Mouse (Mus musculus) adrenal gland, postnatal 36 days (tissue): Measurements from ENCODE around the gene Dock1. TPM values are rescaled to one million over a fixed set of nuclear protein-coding genes. Genes with fewer than 3 reads are reported as not detected.

Source experiments
- DNase-seq, 2 experiments: peaks; one replicate each; pipeline ENCODE4 v3.0.0; 2021; ENCODE audit warnings: mixed read lengths in 1 of 2
- total RNA-seq, 2 experiments: library from RNA; stranded (reverse); gene quantifications; 2 replicates each; pipeline ENCODE4 v1.2.3; 2021

Gene Dock1
- total RNA-seq, 2 experiments from 2014 or later: 148 to 181 TPM

DNA sequence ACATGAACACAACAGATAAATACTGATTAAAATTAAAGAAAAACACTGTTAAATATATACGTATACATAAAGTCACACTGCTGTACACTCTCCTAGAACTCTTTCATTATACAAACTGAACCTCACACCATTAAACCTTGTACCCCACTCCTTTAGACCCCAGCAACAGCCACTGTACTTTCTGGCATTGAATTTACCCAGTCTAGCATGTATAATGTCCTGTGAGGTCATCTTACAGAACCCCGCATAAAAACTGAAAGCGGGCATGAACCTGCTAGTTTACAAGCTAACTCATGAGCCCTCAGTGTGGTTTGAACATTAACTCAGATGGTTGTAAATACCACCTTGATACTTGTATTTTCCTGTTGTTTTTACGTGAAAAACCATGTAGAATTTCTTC, 489.2 kb downstream of the Dock1 start:
- DNase-seq: no peak

DNA sequence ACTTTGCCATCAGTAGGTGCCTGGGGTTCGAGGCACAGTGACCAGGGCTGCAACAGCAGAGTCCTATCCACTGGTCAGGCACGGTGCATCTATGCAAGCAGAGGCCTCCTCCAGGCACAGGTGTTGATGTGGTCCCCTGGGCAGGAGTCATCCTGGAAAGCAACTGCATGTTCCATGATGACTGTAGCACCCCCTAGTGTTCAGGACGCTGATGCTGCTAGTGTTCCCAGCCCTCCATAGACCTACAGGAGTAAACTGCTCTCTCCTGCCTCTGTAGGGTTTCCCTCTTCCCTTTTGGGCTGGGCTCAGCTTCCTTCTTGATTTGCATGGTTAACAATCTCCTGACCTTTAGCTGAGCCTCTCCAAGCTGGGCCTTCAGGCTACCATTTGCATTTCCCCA, 494.7 kb downstream of the Dock1 start:
- DNase-seq: peak; percentile 50 to 70

DNA sequence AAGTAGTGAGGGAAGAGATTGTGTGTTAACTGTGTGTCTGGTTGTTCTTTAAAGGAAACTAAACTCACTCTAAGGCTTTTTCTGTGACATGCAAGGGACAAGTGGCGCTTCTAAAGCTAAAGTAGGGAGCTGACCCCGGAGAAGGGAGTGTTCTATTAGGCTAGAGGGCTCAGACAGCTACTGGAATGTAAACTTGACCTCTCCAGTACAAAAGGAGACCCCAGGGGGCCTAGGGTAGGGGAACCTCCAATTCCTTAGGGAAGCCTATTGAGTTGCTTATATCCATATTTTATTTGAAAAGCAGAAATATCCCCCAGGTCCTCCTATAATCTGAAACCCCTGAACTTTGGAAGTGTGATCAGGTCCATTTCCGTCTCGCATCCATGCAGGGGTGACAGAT, 499.5 kb downstream of the Dock1 start:
- no peak for DNase-seq

- no peak for DNase-seq
Observed at GRCm38 (mm10) chr7:135172219-135172618, 501.8 kb downstream of the Dock1 start.

GRCm38 (mm10) chr7:135194190-135194589, 523.7 kb downstream of the Dock1 start:
- no peak for DNase-seq

- no peak for DNase-seq
Observed at GRCm38 (mm10) chr7:135195631-135196030, 525.2 kb downstream of the Dock1 start.

DNA sequence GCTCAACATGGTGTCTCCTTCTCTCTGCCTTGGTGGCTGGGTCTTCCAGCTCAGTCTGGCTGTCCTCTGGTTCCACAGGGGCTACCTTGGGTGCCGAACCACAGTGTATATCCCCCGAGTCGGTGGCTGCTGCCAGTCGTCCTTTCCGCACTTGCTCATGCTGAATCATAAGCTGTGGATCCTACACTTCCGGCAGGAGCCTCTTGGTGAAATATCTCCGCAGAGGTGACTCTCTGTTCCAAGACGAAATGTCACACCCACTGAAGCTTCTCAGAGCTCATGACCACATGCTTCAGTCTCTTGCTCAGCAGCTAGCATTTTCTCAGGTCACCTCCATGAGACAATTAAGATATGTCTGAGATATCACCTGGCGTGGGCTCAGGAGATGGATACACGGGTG, 526.4 kb downstream of the Dock1 start:
- DNase-seq: no peak

- DNase-seq: peak; percentile 31 to 60
Observed at GRCm38 (mm10) chr7:135203920-135204319, 533.5 kb downstream of the Dock1 start.

DNA sequence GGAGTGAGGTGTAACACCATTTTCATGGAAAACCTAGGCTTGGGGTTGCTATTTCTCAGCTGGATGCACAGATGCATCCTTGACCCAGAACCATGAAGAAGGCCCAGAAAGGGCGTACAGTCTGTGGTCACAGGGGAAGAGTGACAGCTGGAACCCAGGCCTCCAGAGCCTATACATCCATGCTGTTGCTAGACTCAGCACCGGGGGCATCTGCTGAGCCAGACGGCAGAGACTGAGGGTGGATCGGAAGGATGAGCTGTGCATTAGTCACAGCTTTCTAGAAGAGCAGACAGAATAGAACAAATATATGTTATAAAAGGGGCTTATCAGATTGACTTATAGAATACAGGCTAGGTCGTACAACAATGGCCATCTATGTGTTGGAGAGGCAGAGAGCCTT, 534.7 kb downstream of the Dock1 start:
- no peak for DNase-seq

GRCm38 (mm10) chr7:135208947-135209567, 538.6 kb downstream of the Dock1 start:
- no peak for DNase-seq

DNA sequence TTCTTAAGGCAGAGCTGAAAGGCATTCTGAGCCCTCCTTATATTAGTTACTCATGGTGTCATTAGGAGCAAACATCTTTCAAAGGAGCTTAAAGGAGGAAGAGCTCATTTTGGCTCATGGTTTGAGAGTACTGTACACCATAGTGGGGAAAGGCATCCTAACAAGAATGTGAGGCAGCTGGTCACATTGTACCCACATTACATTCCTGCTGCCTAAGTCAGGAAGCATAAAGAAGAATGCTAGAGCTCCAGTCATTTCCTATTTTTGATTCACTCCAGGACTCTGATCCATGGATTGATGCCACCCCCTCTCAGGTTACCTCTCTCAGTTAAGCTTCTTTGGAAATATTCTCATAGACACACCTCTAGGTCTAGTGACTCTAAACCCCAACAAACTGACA, 539.8 kb downstream of the Dock1 start:
- DNase-seq: no peak

- no peak for DNase-seq
Observed at GRCm38 (mm10) chr7:135210831-135211230, 540.4 kb downstream of the Dock1 start.

GRCm38 (mm10) chr7:135212505-135212904, 542.1 kb downstream of the Dock1 start:
- DNase-seq: peak; percentile 86 to 88

DNA sequence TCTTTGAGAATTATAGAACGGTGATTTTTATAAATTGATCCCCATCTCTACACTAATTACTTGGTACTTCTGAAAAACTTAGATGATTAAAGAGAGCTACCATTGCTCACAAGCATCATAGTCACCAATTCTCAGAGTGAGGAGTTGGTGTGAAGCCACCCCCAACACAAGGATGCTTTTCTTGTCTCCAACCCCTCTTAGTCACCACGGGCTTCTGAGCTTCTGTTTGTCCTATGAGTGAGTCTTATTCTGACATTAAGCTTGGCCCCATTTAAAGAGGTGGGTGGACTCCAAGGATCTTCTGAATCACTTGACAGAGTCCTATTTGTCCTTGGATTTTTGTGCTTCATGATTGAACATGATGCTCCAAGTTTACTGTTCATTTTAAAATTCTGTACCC, 551.0 kb downstream of the Dock1 start:
- DNase-seq: no peak
